Comparison of ENCODE assay signal across 9 mouse cellular contexts in the genomic region with DNA sequence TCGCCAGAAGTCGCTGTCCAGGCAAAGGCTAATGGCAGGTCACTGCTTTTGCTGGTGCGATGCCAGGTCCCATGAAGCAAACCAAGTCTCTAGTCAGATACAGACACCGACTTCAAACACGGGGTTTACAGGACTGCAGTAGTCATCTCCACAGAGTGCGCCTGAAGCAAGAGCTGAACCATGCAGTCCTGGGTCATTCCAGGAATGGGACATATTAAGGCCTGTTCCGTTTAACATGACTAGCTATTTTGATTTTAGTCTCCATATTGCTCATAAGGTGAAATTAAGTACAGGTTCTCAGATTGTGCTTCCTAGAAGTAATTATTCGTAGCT. TPM values are rescaled to one million over a fixed set of nuclear protein-coding genes. Genes with fewer than 3 reads are reported as not detected.
DNase-seq lines count a peak whose midpoint lies in the region; ATAC-seq and TF ChIP-seq lines count a peak whose summit lies in the region.
"Had no signal": no experiment of that assay in that cellular context is flagged by ENCODE, and none has a peak within 500 bp of the region (broad histone marks: within the 10 kb centered on the region; RNA-seq: fewer than 3 reads in every experiment).

No protein-coding gene starts in this region.

- 35% methylated on average over 8 of the region's 8 CpGs for WGBS in heart, embryonic 16.5 days
- WGBS in hindbrain, embryonic 11.5 days: 44% methylated on average over 8 of the region's 8 CpGs
- 23% methylated on average over 7 of the region's 8 CpGs for WGBS in macrophage (ENCODE audit: missing documents)

- peaks cover 45% of the 10 kb centered on the region for H3K79me2 ChIP-seq in macrophage (ENCODE audit: inconsistent target)

- no peaks in the 10 kb centered on the region for H3K9me3 ChIP-seq in heart, embryonic 16.5 days (replicated peaks; ENCODE audit: control insufficient read depth, low read length)
- peaks cover 24% of the 10 kb centered on the region for H3K9me3 ChIP-seq in G1E (replicated peaks)
- no peaks in the 10 kb centered on the region for H3K9me3 ChIP-seq in hindbrain, embryonic 11.5 days (ENCODE audit: control insufficient read depth, low read length)

- DNase-seq in heart, postnatal 4 days: no peak
- no peak for DNase-seq in G1E (ENCODE audit: low spot score)
- no peak for DNase-seq in hindbrain, embryonic 11.5 days (ENCODE audit: low spot score)
- no peak for DNase-seq in urinary bladder, postnatal 14 days (ENCODE audit: low spot score)
- DNase-seq in thymus, postnatal 0 days (ENCODE audit: low spot score): no peak
- no peak for DNase-seq in right cerebral cortex, postnatal 10 days (ENCODE audit: low spot score in 2 of 2)

- no peak for ATAC-seq in heart, embryonic 16.5 days (replicated peaks; ENCODE audit: extremely low read depth, insufficient read depth, low FRiP score)
- ATAC-seq in G1E (ENCODE audit: extremely low read depth, insufficient number of reproducible peaks, low FRiP score, poor library complexity, severe bottlenecking): no peak
- no peak for ATAC-seq in hindbrain, embryonic 11.5 days (ENCODE audit: low FRiP score)

- H3K27ac ChIP-seq in heart, embryonic 16.5 days (ENCODE audit: low read length): peak overlapping the region; percentile 96
- peak overlapping the region; percentile 93 for H3K27ac ChIP-seq in hindbrain, embryonic 11.5 days (ENCODE audit: low read depth, low read length)
- H3K27ac ChIP-seq in macrophage: peak overlapping the region; percentile 96

- peaks cover 2% of the 10 kb centered on the region; the same call in 1 of the 2 replicates for H3K36me3 ChIP-seq in heart, embryonic 16.5 days (ENCODE audit: control insufficient read depth, insufficient read depth)
- H3K36me3 ChIP-seq in G1E (replicated peaks) (peaks cover 20% of the 10 kb centered on the region), macrophage (ENCODE audit: inconsistent target) (0 out of 2 replicates have a peak, but pooled peaks cover 8% of the 10 kb centered on the region)
- H3K36me3 ChIP-seq in hindbrain, embryonic 11.5 days (ENCODE audit: control insufficient read depth, insufficient read depth, low read length): no peaks in the 10 kb centered on the region

- H3K4me1 ChIP-seq in heart, embryonic 16.5 days (ENCODE audit: control insufficient read depth, insufficient read depth, low read length): peaks cover 6% of the 10 kb centered on the region
- H3K4me1 ChIP-seq in G1E (ENCODE audit: insufficient read depth, low read depth, low read length): peaks cover 48% of the 10 kb centered on the region
- H3K4me1 ChIP-seq in hindbrain, embryonic 11.5 days (replicated peaks; ENCODE audit: control insufficient read depth, insufficient read depth, low read length): no peaks in the 10 kb centered on the region; the same call in 1 of the 2 replicates

- peak overlapping the region; percentile 80 for H3K4me2 ChIP-seq in heart, embryonic 16.5 days (ENCODE audit: low read depth, low read length)
- H3K4me2 ChIP-seq in hindbrain, embryonic 11.5 days (replicated peaks; ENCODE audit: low read depth, low read length): peak overlapping the region; percentile 48

- no peak for TF ChIP-seq CTCF in G1E (IDR thresholded peaks at IDR 0.05; ENCODE audit: low read depth, low read length)

- H3K27me3 ChIP-seq in heart, embryonic 16.5 days (ENCODE audit: control insufficient read depth, insufficient read depth, low read length): no peaks in the 10 kb centered on the region
- no peaks in the 10 kb centered on the region for H3K27me3 ChIP-seq in G1E (ENCODE audit: insufficient read depth, low read length)
- no peaks in the 10 kb centered on the region for H3K27me3 ChIP-seq in hindbrain, embryonic 11.5 days (ENCODE audit: control insufficient read depth, insufficient read depth, low read length)

- peak overlapping the region; percentile 93 for H3K4me3 ChIP-seq in heart, embryonic 16.5 days (ENCODE audit: low read length)
- H3K4me3 ChIP-seq in G1E (ENCODE audit: low read depth, low read length) (peak overlapping the region; percentile 86), macrophage (ENCODE audit: inconsistent target) (peak overlapping the region; percentile 94; the same call in 1 of the 2 replicates)
- peak overlapping the region; percentile 80 for H3K4me3 ChIP-seq in hindbrain, embryonic 11.5 days (ENCODE audit: low read depth, low read length)

- H3K9ac ChIP-seq in heart, embryonic 16.5 days (ENCODE audit: low read length): peak overlapping the region; percentile 77
- H3K9ac ChIP-seq in hindbrain, embryonic 11.5 days (ENCODE audit: low read depth, low read length): peak overlapping the region; percentile 98; the same call in 1 of the 2 replicates

RNA-seq across cellular contexts. Expression of a gene that starts 0.4 kb away (rescaled TPM):
- polyA plus RNA-seq in heart, embryonic 16.5 days (2015; fragmentation: Nextera tagmentation; extraction: Ambion mirVana): 21.6 and 24.4 TPM in 2 replicates
- total RNA-seq in heart, postnatal 4 days (2021): 10 to 100 TPM; 21.0 to 25.7 TPM
- total RNA-seq in G1E (2014; fragmentation: Nextera tagmentation) (21.3 and 28.7 TPM in 2 replicates), G1E (2017) (16.0 and 19.2 TPM in 2 replicates)
- polyA plus RNA-seq in G1E (2012) (2.8 and 3.7 TPM in 2 replicates), macrophage (2018) (10.6 to 14.1 TPM (median 12.4 TPM) in 3 replicates)
- polyA plus RNA-seq in hindbrain, embryonic 11.5 days (2014; fragmentation: Nextera tagmentation; extraction: Ambion mirVana): 70.0 and 71.1 TPM in 2 replicates
- 10 to 100 TPM; 26.3 to 89.1 (median 56.5) TPM for total RNA-seq in macrophage (2018; cell fraction: chromatin; rRNA removed)
- total RNA-seq in macrophage (2018; cell fraction: cytosol; rRNA removed): 10 to 100 TPM in 24 of 26 experiments, 1 to 10 TPM in 2; 7.8 to 15.1 (median 12.0) TPM
- 10 to 100 TPM; 20.5 to 77.0 (median 38.5) TPM for total RNA-seq in macrophage (2018; cell fraction: nucleus; rRNA removed)
- polyA plus RNA-seq in thymus, postnatal 0 days (2015; fragmentation: Nextera tagmentation; extraction: Ambion mirVana): 23.8 and 26.7 TPM in 2 replicates

RNA-seq across cellular contexts. Expression of a gene that starts 49.2 kb away (rescaled TPM):
- polyA plus RNA-seq in heart, embryonic 16.5 days (2015; fragmentation: Nextera tagmentation; extraction: Ambion mirVana): 14.5 and 15.0 TPM in 2 replicates
- 10 to 100 TPM; 12.2 to 15.7 TPM for total RNA-seq in heart, postnatal 4 days (2021)
- total RNA-seq in G1E (2014; fragmentation: Nextera tagmentation) (85.6 and 101 TPM in 2 replicates), G1E (2017) (62.7 and 75.4 TPM in 2 replicates)
- polyA plus RNA-seq in G1E (2012) (1.8 and 2.7 TPM in 2 replicates), macrophage (2018) (1.9 to 5.2 TPM (median 2.9 TPM) in 3 replicates)
- 8.8 and 8.9 TPM in 2 replicates for polyA plus RNA-seq in hindbrain, embryonic 11.5 days (2014; fragmentation: Nextera tagmentation; extraction: Ambion mirVana)
- 10 to 100 TPM in 2 of 26 experiments, 1 to 10 TPM in 17, under 1 TPM in 1, not detected in 6; 0.99 to 21.2 (median 2.5) TPM for total RNA-seq in macrophage (2018; cell fraction: chromatin; rRNA removed)
- 1 to 10 TPM in 22 of 26 experiments, under 1 TPM in 4; 0.48 to 6.4 (median 1.9) TPM for total RNA-seq in macrophage (2018; cell fraction: cytosol; rRNA removed)
- total RNA-seq in macrophage (2018; cell fraction: nucleus; rRNA removed): 10 to 100 TPM in 2 of 26 experiments, 1 to 10 TPM in 20, under 1 TPM in 3, not detected in 1; 0.52 to 23.4 (median 2.0) TPM
- 12.2 and 13.3 TPM in 2 replicates for polyA plus RNA-seq in thymus, postnatal 0 days (2015; fragmentation: Nextera tagmentation; extraction: Ambion mirVana)

RNA-seq across cellular contexts. Expression of a gene that starts 58.9 kb away (rescaled TPM):
- not detected in 2 replicates for polyA plus RNA-seq in heart, embryonic 16.5 days (2015; fragmentation: Nextera tagmentation; extraction: Ambion mirVana)
- not detected for total RNA-seq in heart, postnatal 4 days (2021)
- total RNA-seq in G1E (2014; fragmentation: Nextera tagmentation) (not detected in 2 replicates), G1E (2017) (not detected in 2 replicates)
- polyA plus RNA-seq in G1E (2012) (not detected in 2 replicates), macrophage (2018) (not detected in 3 replicates)
- polyA plus RNA-seq in hindbrain, embryonic 11.5 days (2014; fragmentation: Nextera tagmentation; extraction: Ambion mirVana): not detected in 2 replicates
- not detected for total RNA-seq in macrophage (2018; cell fraction: chromatin; rRNA removed)
- total RNA-seq in macrophage (2018; cell fraction: cytosol; rRNA removed): not detected
- total RNA-seq in macrophage (2018; cell fraction: nucleus; rRNA removed): not detected
- not detected in 2 replicates for polyA plus RNA-seq in thymus, postnatal 0 days (2015; fragmentation: Nextera tagmentation; extraction: Ambion mirVana)
- total RNA-seq: neutrophil, adult 5-6 weeks had no signal
